Mouse (Mus musculus) lung, postnatal 36 days (tissue): Measurements from ENCODE around the gene Gm17087.

Source experiments
- DNase-seq: peaks from one replicate; pipeline ENCODE4 v3.0.0; 2022; ENCODE audit warnings: mixed read lengths

The Gm17087 gene

DNA sequence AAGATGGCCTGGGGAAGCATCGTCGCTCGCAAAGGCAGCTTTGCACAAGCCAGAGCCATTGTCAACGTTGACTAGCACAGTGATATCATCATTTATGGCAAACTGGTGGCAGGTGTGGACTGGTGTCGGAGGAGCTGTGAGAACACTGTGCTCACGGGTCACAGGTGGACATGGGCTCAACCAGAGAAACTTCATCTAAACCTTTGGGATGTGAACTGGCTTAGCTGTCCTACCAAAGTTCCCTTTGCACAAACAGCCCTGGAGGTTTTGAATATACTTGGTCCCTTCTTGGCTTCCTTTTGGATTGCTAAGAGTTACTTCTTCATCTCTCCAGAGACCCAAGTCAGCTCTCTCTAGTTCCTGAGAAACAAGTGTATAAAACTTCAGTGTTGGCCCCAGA lies at the start of gene Gm17087:
Gm17087 (minus strand) TSS at position 101 of the 400 bp plus-strand sequence.
- no peak for DNase-seq

DNA sequence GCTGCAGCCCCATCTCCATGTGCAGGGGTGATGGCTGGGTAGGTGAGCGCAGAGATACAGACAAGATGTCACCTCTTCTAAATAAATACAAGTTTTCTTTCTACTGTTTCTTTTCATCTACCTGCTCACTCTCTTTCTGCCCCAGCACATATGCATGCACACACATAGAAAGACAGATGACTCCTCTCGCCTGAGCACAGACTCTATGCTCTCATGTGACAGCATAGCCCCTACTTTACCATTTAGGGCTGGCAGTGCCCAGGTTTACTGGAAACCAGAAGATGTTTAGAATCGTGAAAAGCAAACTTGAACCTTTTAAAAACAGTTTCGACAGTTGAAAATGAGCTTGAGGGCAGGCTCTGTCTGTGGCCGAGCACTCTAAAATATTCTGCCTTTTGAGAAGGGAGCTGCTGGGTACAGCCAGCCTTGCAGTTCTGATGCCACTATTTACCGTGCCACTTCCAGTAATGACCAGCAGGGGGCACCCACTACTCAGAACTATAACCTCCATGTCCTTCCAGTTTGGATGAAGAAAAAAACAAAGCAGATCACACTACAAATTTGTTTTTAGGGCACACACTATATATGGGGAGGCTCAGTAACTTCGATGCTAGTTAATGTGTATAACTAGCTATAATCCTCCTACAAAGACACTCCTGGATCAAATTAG lies 47.3 kb upstream of the Gm17087 start:
- peak; percentile 88 for DNase-seq

DNA sequence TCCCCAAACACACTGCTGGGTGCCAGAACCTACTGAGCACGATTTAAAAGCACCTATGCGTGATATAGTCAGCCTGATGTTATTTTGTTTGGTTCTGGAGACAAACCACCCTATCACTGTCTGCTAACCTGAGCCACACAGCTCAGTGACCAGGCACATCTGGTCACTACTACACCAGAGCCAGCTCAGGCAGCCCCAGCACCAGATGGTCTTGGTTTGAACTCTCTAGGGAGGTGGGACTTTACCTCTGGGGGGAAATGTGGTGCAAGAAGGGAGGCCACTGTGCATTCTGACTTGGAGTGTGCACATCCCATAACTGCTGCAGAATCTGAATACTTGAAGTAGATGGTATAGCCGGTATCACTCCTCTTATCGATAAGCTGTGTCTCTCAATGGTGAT lies 45.2 kb upstream of the Gm17087 start:
- DNase-seq, result no peak

DNA sequence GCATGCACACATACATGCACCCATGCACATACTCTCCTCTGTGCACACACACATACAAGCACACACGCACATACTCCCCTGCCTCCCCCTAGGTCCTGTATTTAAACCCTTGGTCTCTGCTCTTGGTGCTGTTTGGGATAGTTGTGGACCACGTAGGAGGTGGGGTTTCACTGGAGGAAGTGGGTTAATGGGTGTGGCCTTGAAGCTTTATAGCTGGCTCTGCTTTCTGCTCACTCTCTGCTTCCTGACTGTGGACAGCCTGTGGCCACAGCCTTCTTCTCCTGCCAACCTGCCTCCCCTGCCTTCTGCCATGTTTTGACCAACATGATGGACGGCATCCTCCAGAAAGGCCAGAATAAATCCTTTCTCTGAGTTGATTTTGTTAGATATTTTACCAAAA lies 39.9 kb upstream of the Gm17087 start:
- no peak for DNase-seq

DNA sequence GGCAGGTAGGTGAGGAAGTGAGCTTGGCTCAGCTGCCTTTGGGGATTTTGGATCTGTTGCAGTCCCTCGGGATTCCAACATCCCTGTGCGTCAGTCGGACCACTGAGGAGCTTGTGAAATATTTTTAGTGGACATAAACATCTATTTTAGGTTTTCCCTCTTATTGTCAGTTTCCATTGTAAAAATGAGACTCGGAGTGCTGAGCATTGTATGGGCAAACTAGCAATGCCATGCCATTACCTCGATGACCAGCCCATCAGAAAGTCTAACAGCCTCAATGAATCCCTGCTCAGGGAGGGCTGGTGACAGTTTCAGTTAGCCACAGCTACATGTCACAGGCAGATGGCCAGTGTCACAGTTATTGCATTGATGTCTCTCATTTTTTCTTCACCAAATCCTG lies 39.2 kb upstream of the Gm17087 start:
- no peak for DNase-seq

DNA sequence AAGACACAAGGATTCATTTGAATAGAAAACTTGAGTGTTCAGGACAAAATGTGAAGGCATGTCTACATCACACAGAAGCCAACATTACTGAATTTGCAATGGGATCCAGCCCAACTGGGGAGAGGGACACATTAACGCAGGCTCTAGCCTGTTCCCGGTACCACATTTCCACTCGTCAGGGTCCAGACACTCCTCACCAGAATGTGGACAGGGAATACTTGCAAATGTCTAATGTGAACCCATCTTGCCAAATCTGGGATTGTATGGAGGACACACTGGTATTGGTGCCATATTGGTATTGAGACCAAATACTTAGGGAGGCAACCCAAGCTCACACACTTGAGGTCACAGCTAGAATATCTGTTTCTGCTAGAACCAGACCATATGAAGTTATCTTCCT lies 36.2 kb upstream of the Gm17087 start:
- no peak for DNase-seq

DNA sequence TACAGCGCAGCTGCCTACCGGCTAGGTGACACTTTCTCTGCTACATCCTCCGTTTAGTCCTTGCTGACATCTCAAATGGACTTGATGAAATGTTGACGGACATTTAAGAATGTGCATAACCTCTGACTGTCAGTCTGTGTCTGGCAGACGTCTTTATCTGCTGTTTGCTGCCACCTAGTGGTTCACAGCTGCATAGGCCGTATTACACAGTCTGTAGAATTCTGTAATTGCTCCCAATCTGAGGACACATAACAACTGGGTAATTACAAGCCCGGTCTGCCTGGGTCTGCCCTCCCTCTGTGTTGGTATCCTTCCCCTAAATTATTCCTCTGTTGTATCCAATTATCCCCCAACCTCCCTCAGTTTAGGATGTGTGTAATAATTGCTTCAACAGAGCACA lies 31.0 kb upstream of the Gm17087 start:
- peak; percentile 75 for DNase-seq

DNA sequence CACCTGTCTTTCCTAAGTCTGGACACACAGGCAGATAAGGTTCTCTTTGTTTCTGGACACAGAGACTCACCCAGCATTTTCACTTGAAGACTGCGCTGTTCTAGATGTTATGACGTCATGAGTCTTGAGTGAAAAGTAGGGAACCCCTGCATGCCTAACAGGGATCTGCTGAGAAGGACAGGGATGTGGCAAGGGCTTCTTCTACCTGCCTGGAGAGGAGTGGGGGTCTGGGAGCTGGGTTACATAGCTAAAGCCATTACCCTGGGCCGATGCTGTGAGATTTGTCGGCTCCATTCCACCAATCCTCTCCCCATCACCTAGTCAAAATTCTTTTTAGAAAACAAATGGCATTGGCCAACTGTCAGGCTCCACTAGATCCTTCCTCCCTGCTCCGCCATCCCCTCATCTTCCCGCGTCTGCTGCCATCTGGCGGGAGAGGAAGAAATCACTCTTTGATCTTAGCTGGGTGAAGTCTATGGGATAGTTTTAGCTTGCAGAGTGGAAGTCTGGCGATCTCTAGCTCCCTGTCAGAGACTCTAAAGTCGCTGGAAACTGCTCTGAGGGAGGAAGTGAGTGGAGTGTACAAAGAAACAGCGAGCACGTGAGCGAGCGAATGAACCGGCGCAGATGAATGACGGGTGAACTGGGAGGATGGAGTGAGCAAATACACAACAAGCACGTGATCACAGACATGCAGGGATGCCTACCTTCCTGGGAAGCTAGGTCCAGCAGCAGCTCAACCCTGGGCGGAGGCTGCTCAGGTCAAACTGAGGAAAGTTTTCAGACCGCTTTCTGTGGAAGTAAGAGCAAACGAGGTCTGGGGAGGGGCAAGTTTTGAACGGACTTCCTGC lies 25.9 kb upstream of the Gm17087 start:
- peak; percentile 53 for DNase-seq

DNA sequence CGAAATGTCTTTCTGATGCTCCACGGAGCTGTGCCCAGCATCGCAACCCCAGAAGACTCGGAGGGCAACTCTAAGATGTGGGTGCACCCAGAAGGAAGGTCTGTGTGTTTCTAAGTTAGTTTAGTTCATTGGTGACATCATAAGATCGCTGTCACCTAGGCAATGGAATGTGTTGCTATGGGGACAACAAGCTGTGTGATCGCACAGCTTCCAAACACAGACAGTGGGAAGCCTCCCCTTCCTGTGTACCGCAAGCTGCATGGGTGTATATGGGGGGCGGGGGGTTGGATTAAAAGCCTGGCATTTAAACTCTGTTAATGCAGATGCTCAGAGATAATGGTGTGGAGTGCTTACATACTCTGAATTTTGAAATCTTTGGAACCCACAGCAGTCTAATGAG lies 14.8 kb upstream of the Gm17087 start:
- no peak for DNase-seq

DNA sequence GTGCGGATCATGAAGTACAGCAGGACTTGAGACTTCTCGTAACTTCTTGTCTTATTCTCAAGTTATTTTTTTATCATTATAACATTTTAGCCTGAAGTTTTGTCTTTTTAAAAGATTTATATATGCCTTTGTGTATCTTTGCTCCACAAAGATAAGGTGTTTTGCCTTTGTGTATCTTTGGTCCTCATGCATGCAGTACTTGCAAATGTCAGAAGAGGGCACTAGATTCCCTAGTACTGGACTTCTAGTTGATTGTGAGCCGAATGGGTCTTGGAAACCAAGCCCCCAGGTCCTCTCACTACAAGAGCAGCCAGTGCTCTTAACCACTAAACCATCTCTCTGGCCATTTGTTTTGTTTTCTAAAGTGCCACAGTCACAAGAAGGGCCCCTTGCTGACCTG lies 13.6 kb upstream of the Gm17087 start:
- peak; percentile 17 for DNase-seq

DNA sequence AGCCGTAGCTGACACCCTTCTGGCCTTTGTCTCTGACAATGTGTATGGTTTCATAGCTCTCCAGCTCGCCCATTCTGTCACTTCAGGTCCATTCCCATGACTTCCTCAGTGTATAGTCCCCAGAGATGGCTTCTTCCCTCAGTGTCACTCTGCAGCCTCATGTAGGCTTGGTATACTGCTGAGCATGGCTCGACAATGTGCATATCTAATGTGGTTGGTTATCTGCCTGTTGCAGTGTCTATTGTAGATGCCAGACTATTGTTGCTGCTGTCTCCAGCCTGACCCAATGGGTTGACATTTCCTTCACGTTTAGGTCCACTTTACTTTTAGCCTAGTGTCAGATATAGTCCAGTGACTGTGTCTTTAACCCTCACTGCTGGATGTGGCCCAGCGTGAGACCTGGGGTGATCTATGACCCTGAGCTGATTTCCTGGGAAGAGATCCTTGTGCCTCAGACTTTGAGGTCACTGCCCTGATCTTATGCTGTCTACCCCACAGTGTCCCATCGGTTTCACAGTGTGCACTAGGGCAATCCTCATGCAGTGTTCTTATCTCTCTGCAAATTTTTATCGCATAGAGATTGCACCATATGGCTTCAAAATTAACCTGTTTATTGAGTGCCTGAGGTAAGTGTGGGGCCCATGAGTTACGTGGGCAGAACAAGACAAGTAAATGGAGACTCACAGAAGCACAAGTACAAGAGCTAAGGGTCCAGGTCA lies 7.0 kb upstream of the Gm17087 start:
- no peak for DNase-seq

DNA sequence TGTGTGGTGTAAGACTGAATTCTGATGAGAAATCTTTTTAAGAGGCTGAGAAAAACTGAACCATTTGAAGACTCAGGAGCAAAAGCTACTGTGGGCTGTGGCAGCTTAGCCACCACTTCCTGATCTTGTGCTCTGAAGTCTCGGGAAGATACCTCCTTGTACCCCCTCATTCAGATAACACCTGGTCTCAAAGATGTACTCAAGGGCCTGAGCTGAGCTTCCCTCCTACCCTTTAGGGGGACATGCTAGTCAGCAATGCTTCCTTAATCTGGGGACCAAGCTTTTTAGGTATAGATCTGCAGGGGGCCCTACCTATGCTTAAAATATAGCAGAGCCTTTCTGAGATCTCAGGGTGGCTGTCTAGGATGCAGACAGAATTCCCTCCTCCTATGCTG lies 3.9 kb downstream of the Gm17087 start:
- no peak for DNase-seq

DNA sequence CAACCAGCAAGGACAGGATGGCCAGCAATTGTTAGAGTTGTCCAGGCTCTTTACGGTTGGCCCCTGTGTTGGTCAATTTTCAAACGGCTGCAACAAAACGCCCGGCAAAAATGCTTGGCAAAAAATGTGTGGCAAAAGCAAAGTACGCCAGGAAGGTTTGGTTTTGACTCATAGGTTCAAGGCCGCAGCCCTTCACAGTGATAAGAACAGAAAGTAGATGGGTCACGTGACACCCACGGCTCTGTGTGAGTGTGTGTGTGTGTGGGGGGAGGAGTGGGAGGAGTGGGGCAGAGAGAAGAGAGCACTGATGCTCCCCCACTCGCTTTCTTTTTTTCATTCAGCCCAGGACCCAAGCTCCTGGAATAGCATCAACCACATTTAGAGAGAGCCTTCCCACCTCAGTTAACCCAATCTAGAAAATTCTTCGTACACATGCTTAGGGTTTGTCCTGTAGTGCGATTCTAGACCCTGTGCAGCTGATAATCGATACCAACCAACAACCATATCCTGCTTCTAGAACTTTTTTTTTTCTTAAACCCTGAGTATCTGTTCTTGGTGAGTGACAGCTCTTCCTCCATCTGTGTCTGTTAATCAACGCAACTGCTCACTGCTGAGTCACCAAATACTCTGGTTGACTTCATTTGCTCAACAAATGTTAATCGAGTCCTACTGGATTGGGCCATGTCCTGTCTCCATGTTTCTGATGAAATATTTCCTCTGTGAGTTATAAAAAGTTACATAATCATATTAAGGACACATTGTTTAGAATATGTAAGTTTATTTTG lies 4.5 kb downstream of the Gm17087 start:
- no peak for DNase-seq

DNA sequence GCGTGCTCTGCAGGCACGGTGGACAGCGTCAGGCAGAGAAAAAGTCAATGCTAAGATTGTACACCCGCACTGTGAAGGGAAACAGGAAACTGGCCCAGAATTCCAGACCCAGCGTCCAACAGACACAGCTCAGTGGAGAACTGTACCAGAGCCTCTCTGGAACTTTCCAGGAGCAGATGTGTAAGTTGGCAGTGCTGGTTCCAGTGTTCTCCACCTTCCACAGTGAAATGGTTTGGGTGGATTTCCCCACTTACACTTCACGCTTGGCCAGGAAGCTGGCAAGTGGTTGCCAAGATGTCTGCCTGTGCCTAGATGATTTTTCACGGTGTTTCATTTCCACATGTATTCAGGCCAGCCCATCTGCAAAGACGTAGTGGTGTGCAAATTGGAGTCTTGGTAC lies 8.8 kb downstream of the Gm17087 start:
- DNase-seq, result no peak

DNA sequence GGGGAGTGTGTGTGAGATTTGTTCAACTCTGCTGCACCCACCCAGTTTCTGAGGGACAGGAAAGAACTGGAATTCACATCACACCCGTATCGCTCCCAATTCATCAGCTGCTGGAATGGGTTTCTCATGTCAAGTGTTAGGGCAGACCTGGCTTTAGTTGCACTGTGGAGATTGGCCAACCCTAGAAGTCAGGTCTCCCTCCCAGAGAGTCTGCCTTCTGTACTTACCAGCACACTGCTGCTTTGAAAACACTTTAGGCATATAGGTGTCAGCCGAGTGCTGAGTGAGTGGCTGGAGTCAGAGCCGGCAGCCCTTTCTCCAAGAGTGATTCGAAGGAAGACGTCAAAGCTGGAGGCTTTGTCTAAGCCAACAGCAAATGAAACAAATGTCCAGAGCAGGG lies 10.5 kb downstream of the Gm17087 start:
- DNase-seq, result no peak

DNA sequence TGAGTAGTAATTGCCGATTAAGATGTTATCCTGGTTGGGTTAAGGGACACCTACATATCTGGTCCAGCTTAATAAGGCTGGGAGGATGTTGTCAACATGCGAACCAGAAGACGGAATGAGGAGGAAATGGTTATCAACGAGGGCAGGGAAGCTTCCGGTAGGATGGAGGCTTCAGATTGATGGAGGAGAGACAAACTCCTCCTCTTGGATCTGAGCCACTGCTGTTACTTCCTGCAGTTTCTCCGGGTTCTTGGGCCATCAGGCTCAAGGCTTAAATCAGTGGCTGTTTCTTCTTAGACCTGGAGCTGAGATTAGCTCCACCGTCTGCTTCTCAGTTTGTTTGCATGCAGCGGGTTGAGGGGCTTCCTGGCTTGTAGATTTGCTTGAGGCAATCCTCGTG lies 11.0 kb downstream of the Gm17087 start:
- DNase-seq, result no peak

DNA sequence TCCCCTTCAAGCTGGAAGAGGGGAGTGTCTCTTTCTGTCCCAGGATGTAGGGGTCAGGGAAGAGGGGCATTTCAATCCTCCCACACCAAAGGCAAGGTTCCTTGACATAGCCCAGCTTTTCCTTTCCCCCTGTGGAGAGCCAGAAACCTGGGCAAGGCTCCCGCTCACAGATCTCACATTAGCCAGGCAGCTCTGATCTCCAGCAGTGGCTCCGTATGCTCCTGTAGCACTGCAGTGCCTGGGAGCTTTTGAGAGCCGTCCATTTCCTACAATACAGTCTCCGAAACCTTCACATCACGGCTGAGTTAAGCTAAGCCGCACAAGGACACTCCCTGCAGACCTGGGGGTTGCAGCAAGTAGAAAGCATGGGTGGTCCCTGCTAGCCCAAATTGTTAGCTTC lies 12.5 kb downstream of the Gm17087 start:
- DNase-seq, result no peak

DNA sequence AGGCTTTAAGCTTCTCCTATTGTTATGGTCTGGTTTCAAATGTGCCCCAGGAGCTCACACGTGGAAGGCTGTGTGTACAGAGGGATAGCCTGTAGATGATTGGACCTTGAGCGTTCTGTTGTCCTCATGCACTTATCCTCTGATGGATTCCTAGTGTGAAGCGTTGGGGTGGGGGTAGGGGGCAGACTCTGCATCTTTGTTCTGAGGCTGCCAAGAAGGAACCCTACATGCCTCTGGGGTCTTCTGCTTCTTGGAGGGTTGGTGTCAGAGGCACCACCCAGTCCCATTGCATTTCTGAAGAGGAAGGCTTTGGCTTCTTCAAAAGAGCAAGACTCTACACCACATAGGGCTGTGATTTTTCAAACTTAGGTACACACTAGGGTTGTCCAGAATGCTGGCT lies 13.1 kb downstream of the Gm17087 start:
- DNase-seq, result no peak

DNA sequence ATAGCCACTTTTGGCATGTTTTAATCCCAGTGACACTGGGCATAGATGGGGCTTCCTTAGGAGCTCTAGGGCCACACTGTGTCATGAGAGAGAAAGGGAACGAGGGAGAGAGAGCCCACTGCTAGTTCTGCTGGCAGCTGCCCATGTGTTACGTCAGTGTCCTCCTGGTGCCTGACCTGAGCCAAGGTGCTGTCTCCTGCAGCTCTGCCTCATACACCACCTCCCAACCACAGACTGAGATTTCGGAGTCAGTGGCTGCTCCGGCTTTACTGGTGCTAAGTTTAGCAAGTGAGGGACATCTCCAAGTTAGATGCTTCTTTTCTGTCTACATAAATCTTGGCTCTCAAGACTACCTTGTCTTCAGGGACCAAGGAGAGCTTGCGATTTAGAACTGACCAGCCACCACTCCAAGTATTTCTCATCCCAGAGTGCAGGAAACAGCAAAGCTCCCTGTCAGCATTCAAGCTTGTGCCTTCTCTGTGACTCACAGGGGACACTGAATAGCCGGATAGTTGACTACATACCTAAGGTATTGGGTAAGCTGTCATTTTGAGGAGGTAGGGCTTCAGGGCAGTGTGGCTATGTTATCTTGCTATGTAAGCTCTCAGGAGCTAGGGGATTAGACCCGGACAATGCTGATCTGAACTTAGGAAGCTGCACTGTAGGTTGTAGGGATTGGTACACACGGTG lies 14.3 kb downstream of the Gm17087 start:
- no peak for DNase-seq

DNA sequence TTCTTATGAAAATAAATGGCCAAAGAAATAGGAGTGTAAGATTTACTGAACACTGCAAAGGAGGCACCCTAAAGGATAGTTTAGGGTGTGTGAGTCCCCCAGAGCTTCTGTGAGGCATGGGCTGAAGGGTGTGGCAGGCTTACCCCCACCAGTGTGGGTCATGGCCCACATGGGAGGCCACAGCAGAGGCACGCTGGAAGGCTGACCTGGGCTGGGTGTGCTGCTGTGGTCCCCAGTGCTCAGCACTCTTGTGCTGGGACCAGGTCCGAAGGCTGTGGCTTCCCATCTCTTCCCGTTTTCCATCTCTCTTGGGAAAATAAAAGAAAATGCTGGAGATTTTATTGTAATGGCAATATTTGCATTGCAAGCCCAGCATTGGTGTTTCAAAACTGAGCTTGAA lies 15.1 kb downstream of the Gm17087 start:
- no peak for DNase-seq

DNA sequence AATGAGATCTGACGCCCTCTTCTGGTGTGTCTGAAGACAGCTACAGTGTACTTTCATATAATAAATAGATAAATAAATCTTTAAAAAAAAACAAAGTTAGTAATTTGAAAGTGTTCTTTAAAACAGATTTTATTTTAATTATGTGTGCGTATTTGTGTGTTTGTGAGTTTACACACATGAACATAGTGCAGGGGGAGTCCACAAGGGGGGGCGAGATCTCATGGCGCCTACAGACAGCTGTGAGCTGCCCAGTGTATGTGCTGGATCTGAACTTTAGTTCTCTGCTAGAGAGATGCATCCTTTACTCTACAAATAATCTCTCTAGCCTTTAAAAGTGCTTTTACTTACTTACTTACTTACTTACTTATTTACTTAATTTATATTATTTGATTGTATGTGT lies 18.0 kb downstream of the Gm17087 start:
- no peak for DNase-seq

DNA sequence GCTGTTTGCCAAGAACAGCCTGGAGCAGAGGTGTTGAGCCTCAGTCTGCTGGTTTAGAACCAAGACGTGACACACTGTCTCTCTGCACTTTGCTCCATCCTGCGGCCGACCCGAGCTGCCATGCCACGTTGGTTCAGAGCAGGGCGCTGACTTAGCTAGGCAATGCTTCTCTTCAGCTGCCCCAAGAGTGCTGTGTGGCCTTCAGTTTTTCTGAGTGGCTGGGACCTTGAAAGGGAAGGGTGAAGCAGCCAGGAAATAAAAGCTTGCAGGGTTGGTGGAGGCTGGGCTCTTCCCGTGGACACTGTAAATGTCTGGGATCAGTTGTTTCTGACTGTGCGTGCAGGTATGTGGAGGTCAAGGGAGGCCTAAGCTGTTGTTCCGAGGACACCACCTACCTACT lies 20.4 kb downstream of the Gm17087 start:
- no peak for DNase-seq
